Mouse (Mus musculus) embryonic facial prominence, embryonic 10.5 days (tissue): ENCODE results near the gene Ywhaq. TPM values are rescaled to one million over a fixed set of nuclear protein-coding genes. Genes with fewer than 3 reads are reported as not detected.
A peak's percentile ranks its signal among the peaks of the same experiment; 100 is the strongest.

Experiments used
- DNase-seq: peaks from one replicate; pipeline ENCODE4 v3.0.0-alpha.2; 2017; ENCODE audit warnings: low spot score
- H3K27ac ChIP-seq: fragments of 300-500 bp; sonication (generic); replicated peaks from 2 replicates; pipeline ENCODE4 v1.5.1; 2016; ENCODE audit warnings: mild to moderate bottlenecking
- H3K27me3 ChIP-seq: fragments of 300-500 bp; sonication (generic); replicated peaks from 2 replicates; pipeline ENCODE4 v1.6.1; 2016; ENCODE audit warnings: low read depth, mild to moderate bottlenecking; ENCODE audit not compliant: poor library complexity, severe bottlenecking
- H3K36me3 ChIP-seq: fragments of 300-500 bp; sonication (generic); replicated peaks from 2 replicates; pipeline ENCODE4 v1.6.1; 2016; ENCODE audit warnings: mild to moderate bottlenecking, moderate library complexity
- H3K4me1 ChIP-seq: fragments of 300-500 bp; sonication (generic); 2 replicates; pipeline ENCODE4 v1.6.1; 2016
- H3K4me3 ChIP-seq: fragments of 300-500 bp; sonication (generic); 2 replicates; pipeline ENCODE4 v1.5.1; 2016; ENCODE audit warnings: mild to moderate bottlenecking, moderate library complexity
- H3K9me3 ChIP-seq: fragments of 300-500 bp; sonication (generic); 2 replicates; pipeline ENCODE4 v1.6.1; 2016; ENCODE audit warnings: mild to moderate bottlenecking
- WGBS: fragments of 180-500 bp; shearing (Covaris S2); methylation state at CpG from one replicate; pipeline ENCODE4 v1.1.7; 2016; 5-methylcytosine and 5-hydroxymethylcytosine counted together
- polyA plus RNA-seq: library from polyadenylated mRNA; unstranded; fragments of >200 nt; fragmentation: Nextera tagmentation; extraction: Ambion mirVana; gene quantifications from 2 replicates; pipeline ENCODE4 v1.2.1, GENCODE M21; 2016

The Ywhaq gene
- 1,000 and 1,033 TPM in 2 replicates for polyA plus RNA-seq

DNA sequence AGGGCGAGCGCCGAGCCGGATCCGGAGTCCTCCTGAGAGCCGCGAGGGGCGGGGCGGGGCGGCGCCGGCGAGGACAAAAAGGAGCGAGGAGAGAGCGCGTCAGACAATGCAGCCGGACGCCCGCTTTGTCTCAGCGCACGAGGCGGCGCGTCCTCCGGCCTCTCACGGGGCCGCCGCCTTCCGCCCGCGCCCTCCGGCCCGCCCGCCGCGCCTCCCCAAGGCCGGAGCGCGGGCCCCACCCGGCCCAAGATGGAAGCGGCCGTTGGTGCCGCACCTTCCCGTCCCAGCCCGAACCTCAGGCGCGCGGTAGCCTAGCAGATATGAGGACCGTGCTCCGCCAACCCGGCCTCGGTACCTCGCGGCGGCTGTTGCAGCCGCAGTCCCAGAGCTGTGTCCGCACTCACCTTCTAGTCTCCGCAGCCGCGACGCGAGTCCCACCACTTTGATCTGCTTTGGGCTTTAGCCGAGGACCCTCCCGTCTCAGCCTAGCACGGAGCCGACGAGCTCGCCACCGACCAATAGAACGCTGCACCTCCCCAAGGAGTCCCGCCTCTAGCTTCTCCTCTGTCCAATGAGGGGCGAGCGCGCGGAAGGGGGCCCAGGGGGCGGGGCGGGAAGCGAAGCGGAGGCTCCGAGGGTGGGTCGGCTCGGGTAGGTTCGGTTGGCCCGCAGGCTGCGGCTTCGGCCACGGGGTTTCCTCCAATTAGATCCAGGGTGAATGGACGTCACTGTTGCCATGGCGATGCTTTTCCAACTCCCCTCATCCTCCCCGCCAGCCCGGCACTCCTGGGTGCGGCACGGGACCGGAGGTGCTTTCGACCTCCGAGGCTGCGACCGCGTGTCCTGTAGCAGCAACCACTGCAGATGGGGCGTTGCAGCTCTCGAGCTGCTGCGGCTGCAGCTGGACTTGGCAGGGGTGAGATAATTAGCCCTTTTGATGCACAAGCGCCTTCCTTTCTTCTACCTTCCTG lies at the start of gene Ywhaq:
TSS of gene Ywhaq (minus strand) at position 538 of the 971 bp plus-strand sequence.
- Histone ChIP-seq H3K36me3 (peaks cover 35% of the 10 kb centered on the region), H3K9me3 (peaks cover 17% of the 10 kb centered on the region; the same call in 1 of the 2 replicates), H3K4me3 (peak within 1 kb of the TSS; percentile 86), H3K4me1 (peaks cover 20% of the 10 kb centered on the region), H3K27me3 (no peaks in the 10 kb centered on the region), H3K27ac (peak within 1 kb of the TSS; percentile 99)
- DNase-seq: peak; percentile 100
- WGBS: under 1% methylated on average over 103 of the region's 103 CpGs

DNA sequence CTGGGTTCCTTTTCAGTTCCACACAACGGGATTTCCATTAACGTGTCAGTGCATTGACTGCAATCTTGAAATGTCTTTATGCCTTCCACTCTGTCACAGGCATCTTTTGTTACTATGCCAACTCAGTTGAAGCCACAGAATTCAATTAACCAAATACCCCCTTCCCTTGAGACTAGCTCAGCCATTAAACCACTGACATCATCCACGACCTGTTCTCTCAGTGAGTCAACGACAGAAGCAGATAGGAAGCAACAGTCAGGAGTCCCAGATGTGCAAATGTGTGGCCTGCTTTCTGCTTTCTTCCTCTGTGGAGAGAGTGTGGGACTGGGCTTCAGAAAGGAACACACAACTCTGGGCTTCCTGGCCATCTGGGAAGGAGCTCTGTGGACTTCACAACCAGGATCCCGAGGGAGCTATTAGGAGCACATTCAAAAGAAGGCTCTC lies 46.0 kb upstream of the Ywhaq start:
- Histone ChIP-seq H3K27ac (no peak overlapping the region), H3K9me3 (no peaks in the 10 kb centered on the region), H3K36me3 (no peaks in the 10 kb centered on the region), H3K4me3 (no peak overlapping the region), H3K27me3 (no peaks in the 10 kb centered on the region), H3K4me1 (no peaks in the 10 kb centered on the region)
- DNase-seq: no peak
- 65% methylated on average over 5 of the region's 5 CpGs for WGBS

DNA sequence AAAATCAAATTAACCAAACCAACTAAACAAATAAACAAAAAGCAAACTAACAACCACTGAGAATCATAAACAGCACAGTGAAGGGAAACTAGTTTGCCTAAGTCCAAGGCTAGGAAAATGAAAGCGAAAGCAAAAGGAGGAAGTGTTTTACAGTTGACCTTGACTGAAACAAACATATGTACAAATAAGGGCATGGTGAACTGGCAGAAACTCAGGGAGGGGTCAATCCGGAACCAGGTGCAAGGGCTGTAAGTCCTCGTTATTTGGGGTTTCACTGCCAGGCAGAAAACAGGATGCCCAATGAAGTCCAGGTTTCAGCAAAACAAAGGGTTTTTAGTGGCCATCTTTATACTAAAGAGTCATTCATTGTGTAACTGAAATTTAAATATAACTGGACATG lies 45.2 kb upstream of the Ywhaq start:
- no peak overlapping the region for H3K27ac ChIP-seq
- H3K9me3 ChIP-seq: no peaks in the 10 kb centered on the region
- no peak overlapping the region for H3K4me3 ChIP-seq
- DNase-seq: no peak
- 85% methylated on average over 3 of the region's 3 CpGs for WGBS
- no peaks in the 10 kb centered on the region for H3K36me3 ChIP-seq
- no peaks in the 10 kb centered on the region for H3K27me3 ChIP-seq
- no peaks in the 10 kb centered on the region for H3K4me1 ChIP-seq

DNA sequence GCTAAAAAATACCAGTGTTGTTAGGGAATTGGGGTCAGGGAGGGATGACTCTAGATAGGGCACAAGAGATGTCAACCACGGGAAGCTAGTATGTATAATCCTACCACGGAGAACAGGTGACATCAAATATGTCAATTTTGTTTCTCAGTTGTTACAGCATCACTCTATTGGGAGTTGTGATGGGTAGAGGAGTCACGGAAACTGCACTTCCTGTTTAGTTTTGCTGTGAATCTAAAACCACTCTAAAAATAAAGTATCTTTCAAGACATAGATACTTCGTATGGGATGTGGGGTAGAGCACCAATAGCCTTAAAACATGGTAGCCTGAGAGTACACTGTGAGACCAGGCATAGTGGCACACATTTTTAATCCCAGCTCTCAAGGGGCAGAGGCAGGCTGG lies 42.2 kb upstream of the Ywhaq start:
- DNase-seq: no peak
- no peak overlapping the region for H3K4me3 ChIP-seq
- no peaks in the 10 kb centered on the region for H3K36me3 ChIP-seq
- no peaks in the 10 kb centered on the region for H3K4me1 ChIP-seq
- H3K9me3 ChIP-seq: no peaks in the 10 kb centered on the region
- no peaks in the 10 kb centered on the region for H3K27me3 ChIP-seq
- WGBS: 91% methylated on average over 4 of the region's 4 CpGs
- H3K27ac ChIP-seq: no peak overlapping the region

DNA sequence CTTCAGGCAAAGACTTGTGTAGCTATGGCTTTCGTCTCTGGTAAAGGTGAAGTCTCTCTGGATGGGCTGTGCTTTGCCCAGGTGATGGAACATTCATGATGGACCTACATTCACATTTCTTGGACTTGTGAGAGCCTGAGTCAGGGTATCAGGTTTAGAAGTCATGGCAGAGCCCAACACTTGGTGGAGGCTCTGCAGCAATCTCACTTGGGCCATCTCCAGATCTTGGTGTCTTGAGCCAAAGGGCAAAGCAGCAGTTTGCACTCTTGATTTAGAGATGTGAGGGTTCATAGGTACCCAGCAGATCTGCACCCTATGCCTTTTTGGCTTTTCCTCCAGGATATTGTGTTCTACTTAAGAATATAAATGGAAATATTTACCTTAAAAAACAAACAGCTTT lies 38.6 kb upstream of the Ywhaq start:
- no peak overlapping the region for H3K27ac ChIP-seq
- H3K36me3 ChIP-seq: no peaks in the 10 kb centered on the region
- no peak for DNase-seq
- H3K4me3 ChIP-seq: no peak overlapping the region
- H3K27me3 ChIP-seq: no peaks in the 10 kb centered on the region
- no peaks in the 10 kb centered on the region for H3K9me3 ChIP-seq
- H3K4me1 ChIP-seq: no peaks in the 10 kb centered on the region
- 85% methylated on average over 1 of the region's 1 CpGs for WGBS

DNA sequence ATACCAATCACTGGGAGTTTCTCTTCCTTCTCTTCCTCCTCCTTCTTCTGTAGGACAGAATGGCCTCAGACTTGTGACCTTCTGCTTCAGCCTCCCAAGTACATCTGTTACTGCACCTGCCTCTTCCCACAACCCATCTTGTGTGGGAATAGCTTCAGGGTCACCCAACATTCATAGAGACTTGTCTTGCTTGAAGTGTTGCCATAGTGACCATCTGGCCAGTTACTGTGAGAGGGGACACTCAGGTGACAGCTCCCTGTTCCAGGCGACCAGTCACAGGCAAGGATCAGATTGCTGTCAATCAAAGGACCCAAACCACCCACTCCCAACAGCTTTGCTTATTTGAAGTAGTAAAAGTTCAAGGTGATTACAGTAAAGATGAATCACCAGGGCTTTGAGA lies 34.3 kb upstream of the Ywhaq start:
- Histone ChIP-seq H3K9me3 (no peaks in the 10 kb centered on the region), H3K27me3 (no peaks in the 10 kb centered on the region), H3K27ac (no peak overlapping the region), H3K36me3 (no peaks in the 10 kb centered on the region), H3K4me3 (no peak overlapping the region), H3K4me1 (peaks cover 5% of the 10 kb centered on the region; the same call in 1 of the 2 replicates)
- 24% methylated on average over 1 of the region's 1 CpGs for WGBS
- DNase-seq: no peak

DNA sequence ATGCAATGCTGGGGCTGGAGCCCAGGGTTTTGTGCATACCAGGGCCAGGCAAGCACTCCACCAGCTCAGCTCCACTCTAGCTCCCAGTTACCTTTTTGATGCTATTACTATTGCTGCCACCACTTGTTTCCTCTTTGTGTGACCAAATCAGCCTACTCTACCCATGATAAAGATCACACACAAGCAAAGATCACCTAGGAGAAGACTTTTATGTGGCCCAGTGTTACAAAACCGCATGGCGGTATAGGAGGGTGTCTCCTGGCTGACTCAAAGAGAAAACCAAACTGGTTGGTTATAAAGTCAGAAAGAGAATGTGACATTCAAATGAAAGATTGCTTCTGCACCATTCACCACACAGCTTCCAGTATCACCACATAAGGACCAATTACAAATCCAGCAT lies 33.9 kb upstream of the Ywhaq start:
- Histone ChIP-seq H3K27ac (no peak overlapping the region), H3K9me3 (no peaks in the 10 kb centered on the region), H3K4me3 (no peak overlapping the region), H3K36me3 (no peaks in the 10 kb centered on the region), H3K4me1 (peaks cover 5% of the 10 kb centered on the region; the same call in 1 of the 2 replicates), H3K27me3 (no peaks in the 10 kb centered on the region)
- no peak for DNase-seq
- 92% methylated on average over 2 of the region's 2 CpGs for WGBS

DNA sequence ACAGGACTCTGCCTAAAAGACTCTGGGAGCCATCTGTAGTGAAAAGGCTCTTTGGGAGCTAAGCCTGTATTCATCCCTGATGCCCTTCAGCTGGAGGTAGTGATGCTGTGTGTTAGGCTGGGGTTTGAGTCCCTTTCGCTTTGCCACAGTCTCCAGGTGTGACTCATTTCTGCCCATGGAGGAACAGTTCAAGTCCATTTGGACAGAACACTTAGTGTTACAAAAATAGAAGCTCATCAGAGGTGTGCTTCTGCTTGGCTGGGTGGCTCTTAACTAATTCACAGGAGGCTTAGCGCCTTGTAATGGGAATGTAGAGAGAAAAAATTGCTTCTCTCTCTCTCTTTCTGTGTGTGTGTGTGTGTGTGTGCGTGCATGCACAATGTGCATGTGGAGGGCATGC lies 26.3 kb upstream of the Ywhaq start:
- no peaks in the 10 kb centered on the region for H3K9me3 ChIP-seq
- H3K27ac ChIP-seq: no peak overlapping the region
- peaks cover 5% of the 10 kb centered on the region; the same call in 1 of the 2 replicates for H3K4me1 ChIP-seq
- H3K4me3 ChIP-seq: no peak overlapping the region
- 90% methylated on average over 3 of the region's 3 CpGs for WGBS
- no peak for DNase-seq
- no peaks in the 10 kb centered on the region for H3K36me3 ChIP-seq
- H3K27me3 ChIP-seq: no peaks in the 10 kb centered on the region

DNA sequence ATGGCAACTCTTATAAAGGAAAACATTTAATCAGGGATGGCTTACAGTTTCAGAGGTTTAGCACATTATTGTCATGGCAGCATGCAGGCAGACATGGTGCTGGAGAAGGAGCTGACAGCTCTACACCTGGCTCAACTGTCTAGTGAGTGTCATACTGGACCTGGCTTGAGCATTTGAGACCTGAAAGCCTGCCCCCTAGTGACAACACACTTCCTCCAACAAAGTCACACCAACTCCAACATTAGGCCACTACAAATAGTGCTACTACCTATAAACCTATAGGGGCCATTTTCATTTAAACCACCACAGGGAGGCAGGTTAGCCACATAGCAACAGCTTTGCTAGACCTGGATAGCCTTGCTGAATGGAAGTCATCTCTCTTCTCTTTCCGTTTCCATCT lies 24.4 kb upstream of the Ywhaq start:
- 85% methylated on average over 1 of the region's 1 CpGs for WGBS
- H3K4me3 ChIP-seq: no peak overlapping the region
- H3K9me3 ChIP-seq: no peaks in the 10 kb centered on the region

DNA sequence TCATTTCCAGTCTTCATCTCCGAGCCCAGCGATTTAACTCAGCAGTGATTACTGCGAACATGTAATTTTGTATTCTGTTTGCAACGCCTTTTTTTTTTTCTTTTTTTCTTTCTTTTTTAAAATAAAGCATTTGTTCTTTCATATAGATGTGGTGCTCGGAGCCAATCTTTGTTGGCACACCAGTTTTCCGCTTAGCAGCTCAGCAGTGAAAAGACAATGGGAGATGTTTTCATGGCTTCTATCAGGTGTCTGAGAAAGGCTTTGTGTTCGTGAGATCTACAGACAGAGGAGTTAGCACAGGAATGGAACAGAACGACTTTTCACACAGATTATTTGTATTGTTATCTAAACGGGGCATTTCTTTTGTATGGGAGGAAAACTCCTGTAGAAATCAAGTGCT lies 22.0 kb upstream of the Ywhaq start:
- H3K4me3 ChIP-seq: no peak overlapping the region
- 76% methylated on average over 9 of the region's 9 CpGs for WGBS
- H3K27me3 ChIP-seq: no peaks in the 10 kb centered on the region
- H3K36me3 ChIP-seq: no peaks in the 10 kb centered on the region
- no peak for DNase-seq
- H3K4me1 ChIP-seq: peaks cover 3% of the 10 kb centered on the region; the same call in 1 of the 2 replicates
- H3K27ac ChIP-seq: no peak overlapping the region
- no peaks in the 10 kb centered on the region for H3K9me3 ChIP-seq

More for the DNA sequence above, 24.4 kb upstream of the Ywhaq start:
- H3K4me1 ChIP-seq: peaks cover 1% of the 10 kb centered on the region; the same call in 1 of the 2 replicates
- no peak overlapping the region for H3K27ac ChIP-seq
- H3K36me3 ChIP-seq: no peaks in the 10 kb centered on the region
- no peak for DNase-seq
- H3K27me3 ChIP-seq: no peaks in the 10 kb centered on the region

DNA sequence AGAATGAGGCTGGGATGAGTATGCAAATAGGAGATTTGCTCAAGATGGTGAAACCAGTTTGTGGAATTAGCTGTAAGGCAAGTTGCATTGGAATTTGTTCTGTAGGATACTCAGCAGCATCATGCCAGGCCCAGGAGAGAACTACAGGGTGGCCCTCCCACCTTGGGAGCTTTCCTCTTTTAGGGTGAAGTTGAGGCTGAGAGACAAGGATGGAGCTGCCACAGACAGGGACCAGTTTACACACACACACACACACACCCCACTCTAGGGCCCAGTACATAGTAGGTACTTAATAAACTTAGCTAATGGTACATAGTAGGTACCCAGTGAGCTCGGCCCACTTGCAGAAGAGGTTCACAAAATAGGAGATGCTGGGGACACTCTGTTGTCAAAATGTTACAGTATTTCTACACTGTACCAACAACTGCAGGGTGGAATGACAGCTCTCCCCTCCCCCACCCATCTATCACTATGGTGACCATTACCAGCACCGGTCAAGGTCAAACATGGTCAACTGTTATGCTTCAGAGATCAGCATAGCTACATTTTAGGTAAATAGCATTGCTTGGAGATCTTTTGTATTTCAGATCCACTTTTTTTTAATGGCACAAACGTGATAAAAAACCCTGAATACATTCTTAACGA lies 21.4 kb upstream of the Ywhaq start:
- no peak overlapping the region for H3K4me3 ChIP-seq
- H3K4me1 ChIP-seq: peaks cover 3% of the 10 kb centered on the region; the same call in 1 of the 2 replicates
- no peaks in the 10 kb centered on the region for H3K9me3 ChIP-seq
- DNase-seq: no peak
- H3K27me3 ChIP-seq: no peaks in the 10 kb centered on the region
- no peak overlapping the region for H3K27ac ChIP-seq
- H3K36me3 ChIP-seq: no peaks in the 10 kb centered on the region
- 81% methylated on average over 4 of the region's 4 CpGs for WGBS

DNA sequence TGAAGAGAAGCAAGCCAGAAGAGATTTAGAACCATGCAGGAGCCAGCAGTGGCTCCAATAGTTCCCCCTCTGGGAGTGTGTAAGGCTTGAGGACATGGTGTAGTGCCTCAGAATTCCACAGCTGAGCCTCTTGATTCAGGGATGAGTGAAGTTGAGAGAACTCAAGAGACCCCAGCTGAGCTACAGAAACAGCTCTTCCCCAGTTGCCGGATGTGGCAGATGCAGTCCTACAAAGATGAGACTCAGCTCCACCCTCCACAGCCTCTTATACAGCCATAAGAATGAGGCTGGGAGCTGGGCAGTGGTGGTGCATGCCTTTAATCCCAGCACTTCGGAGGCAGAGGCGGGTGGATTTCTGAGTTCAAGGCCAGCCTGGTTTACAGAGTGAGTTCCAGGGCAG lies 20.9 kb upstream of the Ywhaq start:
- Histone ChIP-seq H3K4me3 (no peak overlapping the region), H3K4me1 (peaks cover 3% of the 10 kb centered on the region; the same call in 1 of the 2 replicates), H3K27ac (no peak overlapping the region), H3K27me3 (no peaks in the 10 kb centered on the region), H3K9me3 (no peaks in the 10 kb centered on the region), H3K36me3 (no peaks in the 10 kb centered on the region)
- WGBS: 84% methylated on average over 3 of the region's 3 CpGs
- DNase-seq: no peak
